Mouse (Mus musculus) cerebellum, adult (tissue): Measurements from ENCODE around the gene Actl6b.

Experiments used
- ATAC-seq: cut with Nextera tagmentation; 2 replicates; pipeline ENCODE4 v1.9.2; 2017; ENCODE audit warnings: mild to moderate bottlenecking, moderate library complexity, mixed read lengths; ENCODE audit not compliant: insufficient number of reproducible peaks, low FRiP score, low TSS enrichment

Actl6b gene

GRCm38 (mm10) chr5:137553411-137553837 is at the start of gene Actl6b:
Gene Actl6b (plus strand): TSS chr5:137553517.
- peak; percentile 95 for ATAC-seq

- no peak for ATAC-seq
These were observed 49.3 kb upstream of the Actl6b start for GRCm38 (mm10) chr5:137504041-137504440.

- no peak for ATAC-seq
These were observed 43.3 kb upstream of the Actl6b start for GRCm38 (mm10) chr5:137510014-137510501.

GRCm38 (mm10) chr5:137510573-137511390 is 42.5 kb upstream of the Actl6b start:
- ATAC-seq, result no peak

- ATAC-seq, result no peak
These were observed 41.6 kb upstream of the Actl6b start for GRCm38 (mm10) chr5:137511706-137512105.

- no peak for ATAC-seq
These were observed 40.2 kb upstream of the Actl6b start for GRCm38 (mm10) chr5:137512847-137513794.

- no peak for ATAC-seq
These were observed 39.2 kb upstream of the Actl6b start for GRCm38 (mm10) chr5:137513951-137514721.

GRCm38 (mm10) chr5:137514811-137515210 is 38.5 kb upstream of the Actl6b start:
- no peak for ATAC-seq

- no peak for ATAC-seq
These were observed 34.9 kb upstream of the Actl6b start, which contains the start of gene Gigyf1 for GRCm38 (mm10) chr5:137518436-137518835. Gene Gigyf1 (plus strand): TSS chr5:137518548.

GRCm38 (mm10) chr5:137519691-137520550 is 33.4 kb upstream of the Actl6b start:
- ATAC-seq, result no peak

GRCm38 (mm10) chr5:137521861-137522260 is 31.5 kb upstream of the Actl6b start:
- no peak for ATAC-seq

- ATAC-seq, result no peak
These were observed 30.6 kb upstream of the Actl6b start for GRCm38 (mm10) chr5:137522711-137523110.

GRCm38 (mm10) chr5:137523396-137524250 is 29.7 kb upstream of the Actl6b start:
- ATAC-seq, result no peak

- no peak for ATAC-seq
These were observed 29.1 kb upstream of the Actl6b start for GRCm38 (mm10) chr5:137524251-137524515.

- no peak for ATAC-seq
These were observed 28.6 kb upstream of the Actl6b start for GRCm38 (mm10) chr5:137524671-137525070.

- ATAC-seq, result no peak
These were observed 27.8 kb upstream of the Actl6b start for GRCm38 (mm10) chr5:137525511-137525910.

- no peak for ATAC-seq
These were observed 27.0 kb upstream of the Actl6b start for GRCm38 (mm10) chr5:137526192-137526936.

- ATAC-seq, result no peak
These were observed 25.9 kb upstream of the Actl6b start for GRCm38 (mm10) chr5:137527413-137527812.
